Mouse (Mus musculus): ENCODE data around the gene Golt1b.

- no peak for TF ChIP-seq CTCF (IDR thresholded peaks at IDR 0.05)
- TF ChIP-seq EP300 (IDR thresholded peaks at IDR 0.05), result no peak
These were observed 26.8 kb downstream of the Golt1b start for GRCm38 (mm10) chr6:142413845-142414244.
